Mouse (Mus musculus) right cerebral cortex, postnatal 10 days (tissue): ENCODE measurements at regions not wholly inside any gene's neighbourhood (a gene's known extent, or its start where the extent isn't known, plus 50 kb on each side); places are given as distances from the start of the nearest gene placed in this dataset.

Source experiments
- DNase-seq, 2 experiments: peaks; one replicate each; pipeline ENCODE4 v3.0.0; 2021; ENCODE audit warnings: low spot score in 2 of 2

- DNase-seq = peak; percentile 40 to 53
Observed at GRCm38 (mm10) chr5:71381407-71381806, 166.6 kb downstream of the Cox7b2 start.

- no peak for DNase-seq
Observed at GRCm38 (mm10) chr5:71366196-71366858, 181.7 kb downstream of the Cox7b2 start.

GRCm38 (mm10) chr5:71341512-71341911 is 206.5 kb downstream of the Cox7b2 start:
- DNase-seq = no peak

GRCm38 (mm10) chr5:71309414-71309813 is 213.8 kb upstream of the Gabra2 start:
- DNase-seq = peak in 1 of 2 experiments; percentile 20

GRCm38 (mm10) chr5:71262202-71262883 is 166.7 kb upstream of the Gabra2 start:
- DNase-seq = no peak

GRCm38 (mm10) chr5:71249273-71249672 is 153.6 kb upstream of the Gabra2 start:
- no peak for DNase-seq

GRCm38 (mm10) chr5:71248318-71249135 is 152.9 kb upstream of the Gabra2 start:
- peak in 1 of 2 experiments; percentile 33 for DNase-seq

- DNase-seq = no peak
Observed at GRCm38 (mm10) chr5:71227615-71228014, 132.0 kb upstream of the Gabra2 start.

- no peak for DNase-seq
Observed at GRCm38 (mm10) chr5:71200881-71201280, 105.2 kb upstream of the Gabra2 start.

- no peak for DNase-seq
Observed at GRCm38 (mm10) chr5:71177316-71177715, 81.7 kb upstream of the Gabra2 start.

GRCm38 (mm10) chr5:71170378-71170777 is 74.7 kb upstream of the Gabra2 start:
- peak in 1 of 2 experiments; percentile 23 for DNase-seq
